Mouse (Mus musculus): ENCODE results near the gene Ascl2.

The Ascl2 gene

GRCm38 (mm10) chr7:142968809-142969511 lies at the start of gene Ascl2:
Gene Ascl2, minus strand, starts transcription at chr7:142969264.
- no peak for DNase-seq (ENCODE audit: low read depth)

- no peak for DNase-seq (ENCODE audit: low read depth)
These were observed 48.1 kb upstream of the Ascl2 start for GRCm38 (mm10) chr7:143017181-143017580.

GRCm38 (mm10) chr7:143016424-143017142 lies 47.5 kb upstream of the Ascl2 start:
- DNase-seq (ENCODE audit: low read depth): no peak

GRCm38 (mm10) chr7:143015755-143016423 lies 46.8 kb upstream of the Ascl2 start:
- no peak for DNase-seq (ENCODE audit: low read depth)

GRCm38 (mm10) chr7:143014862-143015659 lies 46.0 kb upstream of the Ascl2 start:
- DNase-seq (ENCODE audit: low read depth): no peak

- DNase-seq (ENCODE audit: low read depth): no peak
These were observed 44.5 kb upstream of the Ascl2 start for GRCm38 (mm10) chr7:143013420-143014178.

- DNase-seq (ENCODE audit: low read depth): no peak
These were observed 43.3 kb upstream of the Ascl2 start for GRCm38 (mm10) chr7:143012230-143012875.

GRCm38 (mm10) chr7:143011226-143011625 lies 42.2 kb upstream of the Ascl2 start:
- DNase-seq (ENCODE audit: low read depth): no peak

GRCm38 (mm10) chr7:143009996-143010395 lies 40.9 kb upstream of the Ascl2 start:
- DNase-seq (ENCODE audit: low read depth): peak; percentile 73

- peak; percentile 42 for DNase-seq (ENCODE audit: low read depth)
These were observed 40.1 kb upstream of the Ascl2 start for GRCm38 (mm10) chr7:143008996-143009665.

GRCm38 (mm10) chr7:143008370-143008926 lies 39.4 kb upstream of the Ascl2 start:
- DNase-seq (ENCODE audit: low read depth): peak; percentile 91

GRCm38 (mm10) chr7:143007599-143008369 lies 38.7 kb upstream of the Ascl2 start:
- peak; percentile 95 for DNase-seq (ENCODE audit: low read depth)

- DNase-seq (ENCODE audit: low read depth): peak; percentile 25
These were observed 37.9 kb upstream of the Ascl2 start for GRCm38 (mm10) chr7:143006756-143007598.

- DNase-seq (ENCODE audit: low read depth): peak; percentile 46
These were observed 37.2 kb upstream of the Ascl2 start for GRCm38 (mm10) chr7:143006097-143006755.

- peak; percentile 71 for DNase-seq (ENCODE audit: low read depth)
These were observed 36.5 kb upstream of the Ascl2 start for GRCm38 (mm10) chr7:143005344-143006096.

- peak; percentile 80 for DNase-seq (ENCODE audit: low read depth)
These were observed 35.8 kb upstream of the Ascl2 start, which contains the start of gene Tspan32 for GRCm38 (mm10) chr7:143004727-143005343. Gene Tspan32, plus strand, starts transcription at chr7:143005046.
